Mouse (Mus musculus) naive thymus-derived CD4-positive, alpha-beta T cell, adult 5 months (primary cell): Measurements from ENCODE around the gene Plxna4. TPM values are rescaled to one million over a fixed set of nuclear protein-coding genes. Genes with fewer than 3 reads are reported as not detected.

Experiments used
- polyA plus RNA-seq: library from polyadenylated mRNA; unstranded; fragments of 100-300 nt; shearing (Covaris generic); gene quantifications from one replicate; pipeline ENCODE4 v1.2.1, GENCODE M21; 2017

Gene Plxna4
- not detected for polyA plus RNA-seq

GRCm38 (mm10) chr6:32588056-32588671 is at the start of gene Plxna4:
Gene Plxna4 (minus strand): TSS chr6:32588192.

